Mouse (Mus musculus): Measurements from ENCODE around the gene Creb5. TPM values are rescaled to one million over a fixed set of nuclear protein-coding genes. Genes with fewer than 3 reads are reported as not detected.
"Not testable (repeated sequence)": the region's sequence is repeated elsewhere in the genome, so short reads cannot be mapped to it uniquely, and the experiment has no call there.

The Creb5 gene
- polyA plus RNA-seq, 1 experiment from 2014 or later, result 0.28 TPM

- H3K36me3 ChIP-seq, result no peaks in the 10 kb centered on the region
- H3K4me1 ChIP-seq (replicated peaks), result no peaks in the 10 kb centered on the region; the same call in 1 of the 2 replicates
- no peak overlapping the region for H3K4me3 ChIP-seq (replicated peaks)
- no peak overlapping the region for H3K9ac ChIP-seq
- no peak for DNase-seq
- H3K4me2 ChIP-seq, result no peak overlapping the region
- H3K9me3 ChIP-seq (replicated peaks), result no peaks in the 10 kb centered on the region
- WGBS (ENCODE audit: insufficient replicate concordance), result 71% methylated on average over 3 of the region's 3 CpGs
- H3K27ac ChIP-seq, result no peak overlapping the region
- no peaks in the 10 kb centered on the region for H3K27me3 ChIP-seq
- no peak for ATAC-seq (ENCODE audit: low read depth)
Observed at GRCm38 (mm10) chr6:53396421-53396820, 109.4 kb downstream of the Creb5 start.

DNA sequence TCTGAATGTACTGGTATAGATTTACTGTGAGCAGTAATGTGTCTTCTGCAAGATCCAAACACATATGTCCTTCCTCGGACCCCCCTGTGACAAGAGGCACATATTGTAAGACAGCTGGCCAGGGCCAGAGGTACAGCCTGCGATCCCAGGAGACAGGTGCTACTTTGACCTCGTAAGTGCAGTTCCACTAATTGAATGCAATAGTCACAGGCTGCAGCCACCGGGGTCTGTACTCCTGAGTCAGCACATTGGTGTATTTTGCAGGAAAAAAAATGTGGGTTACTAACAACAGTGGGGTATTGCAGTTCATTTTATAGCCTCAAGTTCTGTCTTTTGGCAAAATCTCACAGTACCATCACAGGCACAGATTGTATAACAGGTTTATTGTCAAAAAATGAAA lies 110.7 kb downstream of the Creb5 start:
- Histone ChIP-seq H3K4me2 (no peak overlapping the region), H3K36me3 (no peaks in the 10 kb centered on the region), H3K4me1 (replicated peaks) (no peaks in the 10 kb centered on the region; the same call in 1 of the 2 replicates), H3K27me3 (no peaks in the 10 kb centered on the region), H3K27ac (no peak overlapping the region), H3K4me3 (replicated peaks) (no peak overlapping the region), H3K9ac (no peak overlapping the region), H3K9me3 (replicated peaks) (no peaks in the 10 kb centered on the region)
- DNase-seq, result no peak
- ATAC-seq (ENCODE audit: low read depth), result no peak
- 63% methylated on average over 4 of the region's 4 CpGs for WGBS (ENCODE audit: insufficient replicate concordance)

GRCm38 (mm10) chr6:53398297-53399140 lies 111.4 kb downstream of the Creb5 start:
- H3K4me1 ChIP-seq (replicated peaks), result no peaks in the 10 kb centered on the region; the same call in 1 of the 2 replicates
- no peak for DNase-seq
- H3K9me3 ChIP-seq (replicated peaks), result no peaks in the 10 kb centered on the region
- 42% methylated on average over 18 of the region's 18 CpGs for WGBS (ENCODE audit: insufficient replicate concordance)
- no peaks in the 10 kb centered on the region for H3K27me3 ChIP-seq
- no peak overlapping the region for H3K27ac ChIP-seq
- H3K4me2 ChIP-seq, result no peak overlapping the region
- no peak for ATAC-seq (ENCODE audit: low read depth)
- no peaks in the 10 kb centered on the region for H3K36me3 ChIP-seq
- no peak overlapping the region for H3K4me3 ChIP-seq (replicated peaks)
- no peak overlapping the region for H3K9ac ChIP-seq

DNA sequence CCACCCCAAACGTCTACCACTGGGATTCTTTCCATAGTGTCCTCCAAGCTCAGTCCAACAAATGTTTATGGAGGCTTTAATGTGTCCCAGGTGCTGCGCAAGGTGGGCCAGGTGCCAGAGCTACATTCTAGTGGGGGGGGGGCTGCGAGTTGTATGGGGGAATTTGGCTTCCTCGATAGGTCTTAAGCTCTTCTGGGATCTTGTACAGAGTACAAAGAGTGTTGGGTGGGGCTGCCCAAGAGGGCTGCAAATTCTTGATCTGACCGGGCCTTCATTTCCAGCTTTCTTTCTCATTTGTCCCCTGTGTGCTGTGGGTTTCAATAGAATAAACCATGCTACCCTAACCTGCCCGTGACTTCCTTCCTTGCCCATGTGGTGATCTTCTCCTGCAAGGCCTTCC lies 114.3 kb downstream of the Creb5 start:
- H3K27ac ChIP-seq, result no peak overlapping the region
- H3K4me2 ChIP-seq, result no peak overlapping the region
- no peak for ATAC-seq (ENCODE audit: low read depth)
- no peak overlapping the region for H3K9ac ChIP-seq
- WGBS (ENCODE audit: insufficient replicate concordance), result 64% methylated on average over 6 of the region's 6 CpGs
- no peaks in the 10 kb centered on the region for H3K27me3 ChIP-seq
- no peaks in the 10 kb centered on the region for H3K9me3 ChIP-seq (replicated peaks)
- no peak for DNase-seq
- no peak overlapping the region for H3K4me3 ChIP-seq (replicated peaks)
- no peaks in the 10 kb centered on the region for H3K36me3 ChIP-seq
- H3K4me1 ChIP-seq (replicated peaks), result no peaks in the 10 kb centered on the region

- DNase-seq; H3K9me3 ChIP-seq (replicated peaks); H3K4me3 ChIP-seq (replicated peaks); H3K4me2 ChIP-seq; ATAC-seq (ENCODE audit: low read depth); H3K4me1 ChIP-seq (replicated peaks); H3K9ac ChIP-seq; H3K27me3 ChIP-seq; H3K36me3 ChIP-seq; H3K27ac ChIP-seq: not testable (repeated sequence)
- 79% methylated on average over 7 of the region's 7 CpGs for WGBS (ENCODE audit: insufficient replicate concordance)
Observed at GRCm38 (mm10) chr6:53402551-53402950, 115.5 kb downstream of the Creb5 start.

DNA sequence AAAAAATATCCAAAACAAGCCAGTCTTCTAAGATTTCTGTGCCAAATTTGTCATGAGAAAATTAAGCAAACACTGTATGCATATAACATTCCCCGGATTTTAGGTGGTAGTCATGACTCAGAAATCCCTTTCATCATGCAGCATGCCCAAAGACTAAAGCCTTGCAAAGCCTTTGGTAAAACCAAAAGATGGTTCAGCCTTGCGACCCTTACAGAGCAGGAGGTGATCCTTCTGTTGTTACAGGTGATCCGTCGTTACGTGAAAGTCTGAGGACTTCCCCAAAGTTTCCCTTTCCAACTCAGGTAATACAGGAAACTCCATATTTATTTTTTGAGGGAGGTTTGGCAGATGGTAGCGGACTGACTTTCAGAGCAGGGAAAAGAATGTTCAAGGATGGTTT lies 122.1 kb downstream of the Creb5 start:
- no peak overlapping the region for H3K9ac ChIP-seq
- ATAC-seq (ENCODE audit: low read depth) (no peak), DNase-seq (no peak)
- WGBS (ENCODE audit: insufficient replicate concordance), result 73% methylated on average over 6 of the region's 6 CpGs
- no peaks in the 10 kb centered on the region for H3K9me3 ChIP-seq (replicated peaks)
- H3K27me3 ChIP-seq, result no peaks in the 10 kb centered on the region
- no peak overlapping the region for H3K27ac ChIP-seq
- H3K4me1 ChIP-seq (replicated peaks), result no peaks in the 10 kb centered on the region
- no peaks in the 10 kb centered on the region for H3K36me3 ChIP-seq
- no peak overlapping the region for H3K4me3 ChIP-seq (replicated peaks)
- H3K4me2 ChIP-seq, result no peak overlapping the region

- Histone ChIP-seq H3K27ac (no peak overlapping the region), H3K4me2 (no peak overlapping the region), H3K36me3 (no peaks in the 10 kb centered on the region), H3K4me1 (replicated peaks) (no peaks in the 10 kb centered on the region), H3K9me3 (replicated peaks) (no peaks in the 10 kb centered on the region), H3K9ac (no peak overlapping the region), H3K4me3 (replicated peaks) (no peak overlapping the region), H3K27me3 (no peaks in the 10 kb centered on the region)
- DNase-seq (no peak), ATAC-seq (ENCODE audit: low read depth) (no peak)
- WGBS (ENCODE audit: insufficient replicate concordance), result 65% methylated on average over 2 of the region's 3 CpGs
Observed at GRCm38 (mm10) chr6:53421345-53421744, 134.3 kb downstream of the Creb5 start.

- no peak overlapping the region for H3K27ac ChIP-seq
- no peak overlapping the region for H3K4me2 ChIP-seq
- no peaks in the 10 kb centered on the region for H3K4me1 ChIP-seq (replicated peaks)
- H3K36me3 ChIP-seq, result no peaks in the 10 kb centered on the region
- H3K4me3 ChIP-seq (replicated peaks), result no peak overlapping the region
- no peak overlapping the region for H3K9ac ChIP-seq
- WGBS (ENCODE audit: insufficient replicate concordance), result 48% methylated on average over 7 of the region's 7 CpGs
- H3K27me3 ChIP-seq, result no peaks in the 10 kb centered on the region
- DNase-seq (no peak), ATAC-seq (ENCODE audit: low read depth) (no peak)
- H3K9me3 ChIP-seq (replicated peaks), result no peaks in the 10 kb centered on the region
Observed at GRCm38 (mm10) chr6:53429368-53429767, 142.3 kb downstream of the Creb5 start.

DNA sequence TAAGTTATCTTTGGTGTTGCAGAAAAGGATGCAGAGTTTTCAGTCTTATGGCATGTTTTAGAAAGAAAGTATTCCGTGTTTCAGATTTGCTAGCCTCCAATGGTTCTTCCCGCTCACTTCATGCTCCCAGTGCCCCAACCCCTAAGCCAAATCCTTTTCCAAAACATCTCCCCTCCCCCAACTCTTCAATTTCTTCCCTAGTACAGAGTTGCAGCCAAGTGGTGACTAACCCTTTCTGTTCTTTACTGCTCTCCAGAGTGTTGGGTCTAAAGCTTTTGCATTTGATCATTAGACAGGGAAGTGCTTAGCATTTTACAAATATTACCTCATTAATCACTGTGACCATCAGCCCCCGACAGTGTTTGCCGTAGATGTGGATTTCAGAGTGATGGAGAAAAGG lies 142.8 kb downstream of the Creb5 start:
- 63% methylated on average over 4 of the region's 4 CpGs for whole genome bisulfite sequencing (ENCODE audit: insufficient replicate concordance)
- no peak overlapping the region for H3K4me2 ChIP-seq
- no peak overlapping the region for H3K27ac ChIP-seq
- H3K36me3 ChIP-seq, result no peaks in the 10 kb centered on the region
- no peaks in the 10 kb centered on the region for H3K9me3 ChIP-seq (replicated peaks)
- H3K4me3 ChIP-seq (replicated peaks), result no peak overlapping the region
- ATAC-seq (ENCODE audit: low read depth), result no peak
- no peaks in the 10 kb centered on the region for H3K27me3 ChIP-seq
- no peaks in the 10 kb centered on the region for H3K4me1 ChIP-seq (replicated peaks)
- no peak overlapping the region for H3K9ac ChIP-seq
- no peak for DNase-seq

- WGBS (ENCODE audit: insufficient replicate concordance), result 38% methylated on average over 11 of the region's 11 CpGs
- Histone ChIP-seq H3K4me1 (replicated peaks) (no peaks in the 10 kb centered on the region), H3K9ac (no peak overlapping the region), H3K27ac (no peak overlapping the region), H3K4me3 (replicated peaks) (no peak overlapping the region), H3K4me2 (no peak overlapping the region), H3K27me3 (0 out of 2 replicates have a peak, but pooled peaks cover 3% of the 10 kb centered on the region), H3K9me3 (replicated peaks) (no peaks in the 10 kb centered on the region), H3K36me3 (no peaks in the 10 kb centered on the region)
- DNase-seq (no peak), ATAC-seq (ENCODE audit: low read depth) (no peak)
Observed at GRCm38 (mm10) chr6:53445862-53446460, 158.9 kb downstream of the Creb5 start.

GRCm38 (mm10) chr6:53447479-53447878 lies 160.4 kb downstream of the Creb5 start:
- 64% methylated on average over 9 of the region's 9 CpGs for WGBS (ENCODE audit: insufficient replicate concordance)
- Histone ChIP-seq H3K4me3 (replicated peaks) (no peak overlapping the region), H3K9ac (no peak overlapping the region), H3K36me3 (no peaks in the 10 kb centered on the region), H3K9me3 (replicated peaks) (no peaks in the 10 kb centered on the region), H3K27ac (no peak overlapping the region), H3K4me2 (no peak overlapping the region), H3K27me3 (0 out of 2 replicates have a peak, but pooled peaks cover 3% of the 10 kb centered on the region), H3K4me1 (replicated peaks) (no peaks in the 10 kb centered on the region)
- no peak for ATAC-seq (ENCODE audit: low read depth)
- no peak for DNase-seq

Data from liver, embryonic 13.5 days (tissue).